Mouse (Mus musculus) gastrocnemius, adult 2 months (tissue): ENCODE measurements around the gene Baiap2. TPM values are rescaled to one million over a fixed set of nuclear protein-coding genes. Genes with fewer than 3 reads are reported as not detected.

Source experiments
- DNase-seq: peaks from one replicate; pipeline ENCODE4 v3.0.0; 2022
- H3K27ac ChIP-seq: fragments of 200-600 bp; 2 replicates; pipeline ENCODE4 v1.8.1; 2022; ENCODE audit warnings: mild to moderate bottlenecking
- H3K4me3 ChIP-seq: fragments of 200-600 bp; 2 replicates; pipeline ENCODE4 v1.8.1; 2022; ENCODE audit warnings: mild to moderate bottlenecking, moderate library complexity
- CTCF ChIP-seq: fragments of 200-600 bp; IDR thresholded peaks from 2 replicates; pipeline ENCODE4 v1.8.1; 2022; ENCODE audit warnings: antibody characterized with exemption, mild to moderate bottlenecking, moderate library complexity
- intact Hi-C: fragments of 180-260 bp; cut with DNase I; formaldehyde crosslinking; loops from one replicate; pipeline ENCODE4 v1.15.1; 2025
- total RNA-seq, 2 experiments: library from RNA; stranded (reverse); gene quantifications; 2 replicates each; pipeline ENCODE4 v1.2.3; 2021

Gene Baiap2
- total RNA-seq, 2 experiments from 2014 or later: 1.5 to 2.0 TPM

DNA sequence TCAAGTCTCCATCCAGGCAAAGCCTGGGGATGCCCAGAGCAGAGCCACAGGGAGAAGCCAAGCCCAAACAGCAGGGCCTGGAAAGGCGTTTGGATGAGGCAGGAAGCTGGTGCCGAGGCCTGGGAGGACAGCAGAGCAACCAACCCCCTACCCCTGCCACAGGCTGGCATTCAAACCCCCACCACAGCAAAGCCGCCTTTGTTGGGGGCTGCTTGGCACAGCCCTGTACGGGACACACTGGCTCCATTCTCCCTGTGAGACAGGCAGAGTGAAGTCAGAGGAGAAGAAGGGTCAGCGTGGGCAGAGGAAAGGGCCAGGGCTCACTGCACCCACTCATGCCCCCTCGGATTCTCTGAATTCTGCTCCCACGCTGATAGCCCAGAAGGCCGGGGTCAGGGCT lies 74.4 kb downstream of the Baiap2 start:
- intact Hi-C loops: no loop called here
- peak overlapping the region; percentile 35 for H3K4me3 ChIP-seq
- TF ChIP-seq CTCF: no peak

DNA sequence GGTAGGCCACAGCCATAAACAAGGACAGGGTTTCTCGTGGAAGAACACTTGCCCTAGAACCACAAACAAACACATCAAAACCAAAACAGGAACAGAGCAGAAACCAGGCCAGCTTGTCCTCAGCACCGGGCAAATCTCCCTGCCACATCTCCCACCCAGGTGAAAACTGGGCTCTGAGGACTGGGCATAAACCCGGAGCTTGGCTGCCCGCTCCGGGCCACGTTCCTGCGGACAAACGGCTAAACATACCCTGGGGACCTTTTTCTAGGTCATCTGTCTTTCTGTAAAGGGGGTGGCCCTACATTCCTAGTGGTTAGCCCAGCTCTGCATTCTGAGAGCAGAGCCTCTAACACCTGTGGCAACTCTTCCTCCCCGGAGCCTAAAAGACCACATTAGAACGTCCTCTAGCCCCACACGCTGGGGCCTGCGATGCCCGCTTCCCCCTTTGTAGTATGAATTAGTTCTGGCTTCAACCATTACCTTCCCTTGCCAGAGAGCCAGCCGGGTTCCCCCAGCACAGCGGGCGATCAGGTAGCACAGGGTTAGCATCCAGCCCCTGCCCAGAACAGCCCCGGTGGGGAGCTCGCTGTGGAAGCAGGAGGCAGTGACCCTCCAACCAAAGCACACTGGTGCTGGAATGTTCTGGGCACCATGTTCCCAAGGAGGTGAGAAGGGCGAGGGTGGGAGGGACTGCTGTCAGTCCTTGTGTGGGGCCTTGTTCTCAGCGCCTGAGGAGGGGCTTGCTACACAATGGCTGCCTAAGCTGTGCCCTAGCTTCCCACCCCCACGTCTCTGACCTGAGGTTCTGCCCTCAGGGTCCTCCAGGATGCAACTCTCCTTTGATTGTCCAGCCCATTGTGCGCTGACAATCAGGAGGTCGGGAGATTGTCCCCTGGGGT lies 77.2 kb downstream of the Baiap2 start:
- peak overlapping the region; percentile 7 for H3K4me3 ChIP-seq
- intact Hi-C loops: no loop called here
- no peak for TF ChIP-seq CTCF
- DNase-seq: no peak
- H3K27ac ChIP-seq: peak overlapping the region; percentile 49

More for the DNA sequence above, 74.4 kb downstream of the Baiap2 start:
- peak overlapping the region; percentile 38; the same call in 1 of the 2 replicates for H3K27ac ChIP-seq
- no peak for DNase-seq

DNA sequence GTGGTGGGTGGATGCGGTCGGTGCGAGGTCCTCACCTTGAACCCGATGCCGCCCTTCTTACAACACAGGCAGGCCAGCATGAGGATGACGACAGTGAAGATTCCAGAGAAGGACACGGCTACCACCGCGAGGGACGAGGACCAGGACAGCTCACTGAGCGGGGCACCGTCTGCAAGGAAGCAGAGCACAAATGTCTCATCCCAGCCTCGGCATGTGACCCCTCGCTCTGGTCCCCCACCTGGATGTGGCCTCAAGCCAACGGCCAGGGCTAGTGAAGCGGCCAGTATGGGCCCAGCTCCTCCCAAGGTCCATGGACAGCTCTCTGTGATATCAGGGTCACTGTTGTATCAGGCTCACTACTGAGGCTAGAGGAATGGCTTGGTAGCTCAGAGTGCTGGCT lies 78.8 kb downstream of the Baiap2 start:
- no peak overlapping the region for H3K4me3 ChIP-seq
- DNase-seq: no peak
- no peak for TF ChIP-seq CTCF
- intact Hi-C loops: no loop called here
- no peak overlapping the region; the same call in 1 of the 2 replicates for H3K27ac ChIP-seq

DNA sequence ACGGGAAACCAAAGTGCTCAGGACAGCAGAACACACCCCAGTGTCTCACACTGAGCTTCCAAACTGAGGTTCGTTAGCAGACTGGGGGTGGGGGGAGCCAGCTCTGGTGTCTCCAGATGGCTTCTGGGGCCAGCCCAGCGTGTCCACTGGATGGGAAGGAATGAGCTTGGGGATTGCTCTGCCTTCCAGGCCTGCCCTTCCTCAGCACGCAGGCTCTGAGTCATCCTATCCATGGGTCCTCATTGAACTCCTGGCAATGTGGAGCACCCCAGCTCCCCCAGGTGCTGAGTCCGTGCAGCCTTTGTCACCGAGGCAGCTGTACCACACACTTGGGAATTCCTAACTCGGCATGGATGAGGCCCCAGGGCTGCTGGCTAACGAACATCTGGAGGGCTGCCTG lies 79.7 kb downstream of the Baiap2 start:
- TF ChIP-seq CTCF: no peak
- H3K27ac ChIP-seq: no peak overlapping the region
- H3K4me3 ChIP-seq: no peak overlapping the region
- no peak for DNase-seq
- intact Hi-C loops: no loop called here

DNA sequence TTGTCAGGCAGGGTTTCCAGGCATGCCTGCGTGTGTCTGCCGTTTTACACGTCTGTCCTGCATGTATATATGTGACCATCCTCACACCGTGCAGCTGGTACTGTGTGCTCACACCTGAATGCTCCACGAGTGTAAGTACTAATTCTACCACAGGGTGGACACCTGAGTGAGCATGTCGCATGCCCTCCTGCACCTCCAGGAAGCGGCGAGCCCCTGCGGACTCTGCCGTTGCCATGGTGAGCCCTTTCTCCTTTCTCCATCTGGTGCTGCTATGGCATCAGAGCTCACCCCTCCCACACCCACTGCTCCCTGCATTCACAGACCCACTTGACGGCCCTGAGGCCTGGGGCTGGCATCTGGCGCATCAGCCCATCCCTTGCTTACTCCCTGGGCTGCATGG lies 80.3 kb downstream of the Baiap2 start:
- no peak for DNase-seq
- no peak for TF ChIP-seq CTCF
- intact Hi-C loops: no loop called here
- Histone ChIP-seq H3K27ac (no peak overlapping the region), H3K4me3 (no peak overlapping the region)

DNA sequence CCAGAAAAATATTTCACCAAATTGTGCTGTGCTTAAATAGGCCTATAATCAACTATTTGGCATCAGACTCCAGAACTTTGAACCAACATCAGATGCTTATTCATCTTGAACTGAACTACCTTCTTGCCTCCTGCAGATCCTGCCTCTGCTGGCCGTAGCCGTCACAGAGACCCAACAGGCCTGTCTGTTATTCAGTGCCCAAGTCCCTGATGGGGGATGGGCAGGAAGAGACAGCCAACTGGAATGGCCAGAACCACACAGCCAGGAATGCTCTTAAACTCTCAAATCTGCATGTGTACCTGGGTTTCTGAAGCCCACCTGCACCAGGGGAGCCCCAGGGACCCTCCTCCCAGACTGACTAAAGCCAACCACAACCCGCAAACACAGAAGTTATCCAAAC lies 84.4 kb downstream of the Baiap2 start:
- Histone ChIP-seq H3K27ac (no peak overlapping the region), H3K4me3 (no peak overlapping the region)
- DNase-seq: no peak
- TF ChIP-seq CTCF: no peak
- intact Hi-C loops: no loop called here

DNA sequence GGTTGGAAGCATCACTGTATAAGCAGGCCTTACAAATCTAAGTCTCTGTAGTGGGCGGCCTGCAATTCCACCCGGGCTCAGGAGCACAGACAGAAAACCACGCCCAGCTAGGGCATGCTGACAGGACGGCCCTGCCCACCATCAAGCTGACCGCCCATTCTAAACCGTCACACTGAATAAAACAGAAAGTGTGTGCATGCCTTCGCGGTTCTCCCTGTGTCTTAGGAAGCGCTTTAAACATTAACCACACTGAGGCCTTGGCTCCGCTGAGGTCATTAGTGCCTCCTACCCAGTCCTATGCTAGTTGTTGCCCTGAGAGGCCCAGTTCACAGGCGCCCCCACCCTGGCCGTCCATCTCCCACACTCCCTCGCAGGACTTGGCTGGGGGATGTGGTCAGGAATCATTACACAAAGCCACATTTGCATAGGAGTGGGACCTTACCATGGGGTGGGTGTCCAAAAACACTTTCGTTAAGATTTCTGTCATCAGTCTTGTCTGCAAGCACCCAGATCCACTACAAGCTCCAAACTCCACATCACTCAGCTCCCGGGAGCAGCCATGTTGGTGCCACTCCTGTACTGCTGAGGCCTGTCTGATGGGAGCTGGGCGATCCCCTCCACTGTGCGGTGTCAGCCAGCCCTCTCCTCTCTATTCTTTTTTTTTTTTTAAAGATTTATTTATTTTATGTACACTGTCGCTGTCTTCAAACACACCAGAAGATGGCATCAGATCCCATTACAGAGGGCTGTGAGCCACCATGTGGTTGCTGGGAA lies 85.9 kb downstream of the Baiap2 start:
- Histone ChIP-seq H3K4me3 (no peak overlapping the region), H3K27ac (no peak overlapping the region)
- no peak for TF ChIP-seq CTCF
- intact Hi-C loops: loop anchor here (1.0 kb wide), 1 partner anchor 73 kb away; no protein-coding TSS in a partner anchor
- DNase-seq: no peak

DNA sequence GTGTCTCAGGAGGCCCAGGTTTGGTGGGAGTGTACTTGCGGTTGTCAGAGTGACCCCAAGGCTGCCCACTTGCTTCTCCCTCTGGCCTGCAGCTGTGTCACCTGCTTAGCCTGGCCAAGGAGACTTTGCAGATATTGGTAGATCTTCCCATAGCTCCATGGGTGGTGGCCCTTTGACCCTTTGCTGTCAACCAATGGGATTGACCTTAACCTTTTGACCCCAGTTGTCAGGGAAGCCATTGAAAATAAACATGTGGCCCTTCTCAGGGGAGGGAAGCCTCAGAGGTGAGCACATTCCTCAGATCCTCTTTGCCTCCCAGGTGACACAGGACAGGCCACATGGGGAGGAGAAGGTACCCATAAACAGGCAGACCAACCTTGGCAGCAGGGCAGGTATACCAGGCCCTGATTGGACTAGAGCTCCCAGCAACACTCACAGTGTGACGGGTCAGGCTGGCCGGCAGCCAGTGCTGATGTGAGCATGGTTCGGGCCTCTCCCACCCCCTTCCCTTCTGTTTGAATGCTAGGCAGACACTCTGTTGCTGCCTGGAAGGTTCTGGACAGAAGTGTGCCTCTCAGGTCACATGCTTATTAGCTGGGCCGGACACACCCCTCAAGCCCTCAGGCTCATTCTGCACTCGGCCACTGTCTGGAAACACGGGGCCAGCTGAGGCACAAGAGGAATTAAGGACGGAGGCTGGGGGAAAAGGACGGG lies 87.0 kb downstream of the Baiap2 start:
- no peak overlapping the region for H3K4me3 ChIP-seq
- no peak for DNase-seq
- intact Hi-C loops: loop anchor here (1.0 to 10.0 kb wide), 3 partner anchors 35 to 275 kb away; no protein-coding TSS in a partner anchor
- TF ChIP-seq CTCF: no peak
- no peak overlapping the region for H3K27ac ChIP-seq

DNA sequence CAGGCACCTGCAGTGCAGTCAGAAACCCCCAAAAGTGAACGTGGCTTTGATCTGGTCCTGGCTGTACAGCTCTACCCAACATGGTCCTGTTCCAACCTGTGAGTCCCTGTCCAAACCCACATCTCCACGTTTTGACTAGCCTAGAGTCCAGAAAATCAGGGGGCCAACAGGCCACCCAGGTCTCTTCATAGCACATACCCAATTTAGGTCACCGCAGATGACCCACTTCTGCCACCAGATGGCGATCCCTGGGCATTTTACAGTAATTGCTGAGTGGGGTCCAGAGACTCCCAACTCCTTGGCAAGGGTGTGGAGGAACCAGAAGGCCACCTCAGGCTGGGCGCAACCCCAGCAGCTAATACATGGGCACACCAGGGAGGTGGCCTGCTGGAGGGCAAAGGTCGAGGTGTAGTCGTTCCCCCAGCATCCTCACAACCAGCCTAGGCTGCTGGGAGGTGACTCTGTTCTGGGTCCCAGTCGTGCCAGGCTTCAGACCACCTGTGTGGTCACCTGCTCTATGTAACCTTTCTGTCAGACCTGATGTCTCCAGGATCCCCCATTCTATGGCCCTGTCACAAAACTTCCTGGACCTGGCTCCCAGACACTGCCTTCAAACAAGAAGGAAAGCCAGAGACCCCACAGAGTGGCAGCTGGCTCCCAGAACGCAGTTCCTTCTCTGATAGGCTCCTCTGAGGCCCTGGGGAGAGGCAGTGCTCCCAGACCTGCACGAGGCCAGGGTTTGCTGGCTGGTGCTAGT lies 87.8 kb downstream of the Baiap2 start:
- DNase-seq: peak; percentile 71
- intact Hi-C loops: loop anchor here (2.0 to 10.0 kb wide), 2 partner anchors 34 to 274 kb away; no protein-coding TSS in a partner anchor
- Histone ChIP-seq H3K4me3 (no peak overlapping the region), H3K27ac (no peak overlapping the region)
- TF ChIP-seq CTCF: peak; percentile 87

DNA sequence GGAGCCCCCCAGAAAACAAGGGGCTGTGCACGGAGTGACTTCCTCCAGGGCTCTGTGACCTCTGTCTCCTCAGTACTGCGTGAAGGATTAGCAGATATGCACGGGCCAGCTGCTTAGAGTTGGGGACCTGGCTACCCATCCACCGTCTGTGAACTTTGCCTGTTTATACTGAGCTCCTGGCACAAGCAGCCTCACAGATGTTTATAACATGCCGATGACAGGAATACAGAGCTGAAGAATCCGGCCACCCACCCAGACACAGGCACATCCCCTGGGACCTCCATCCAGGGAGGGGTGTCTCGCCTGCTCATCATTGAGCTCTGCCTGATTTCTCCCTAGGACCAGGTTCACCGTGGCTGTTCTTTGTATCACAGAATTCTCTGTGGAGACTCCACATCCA lies 89.5 kb downstream of the Baiap2 start:
- intact Hi-C loops: loop anchor here (10.0 kb wide), 1 partner anchor 273 kb away; no protein-coding TSS in a partner anchor
- Histone ChIP-seq H3K27ac (no peak overlapping the region), H3K4me3 (no peak overlapping the region)
- no peak for TF ChIP-seq CTCF
- DNase-seq: no peak

DNA sequence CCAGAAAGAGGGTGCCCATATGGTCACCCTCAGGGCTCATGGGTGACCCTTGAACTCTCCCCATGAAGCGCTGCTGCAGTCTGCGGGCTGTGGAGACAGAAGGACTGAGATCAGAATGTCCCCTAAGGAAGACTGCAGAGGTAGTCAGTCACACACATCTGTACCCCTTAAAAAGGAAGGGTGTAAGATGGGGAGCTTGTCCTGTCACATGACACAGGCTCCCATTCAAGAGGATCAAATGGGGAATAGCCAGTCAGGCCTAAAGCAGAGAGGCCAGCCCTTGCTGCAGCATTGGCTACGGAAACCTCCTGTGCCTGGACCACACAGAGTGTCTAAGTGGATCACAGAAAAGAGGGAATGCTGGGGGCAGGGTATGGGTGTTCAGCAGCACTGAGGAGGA lies 90.9 kb downstream of the Baiap2 start:
- intact Hi-C loops: loop anchor here (10.0 kb wide), 1 partner anchor 271 kb away; no protein-coding TSS in a partner anchor
- DNase-seq: no peak
- H3K27ac ChIP-seq: no peak overlapping the region
- no peak overlapping the region for H3K4me3 ChIP-seq
- no peak for TF ChIP-seq CTCF

DNA sequence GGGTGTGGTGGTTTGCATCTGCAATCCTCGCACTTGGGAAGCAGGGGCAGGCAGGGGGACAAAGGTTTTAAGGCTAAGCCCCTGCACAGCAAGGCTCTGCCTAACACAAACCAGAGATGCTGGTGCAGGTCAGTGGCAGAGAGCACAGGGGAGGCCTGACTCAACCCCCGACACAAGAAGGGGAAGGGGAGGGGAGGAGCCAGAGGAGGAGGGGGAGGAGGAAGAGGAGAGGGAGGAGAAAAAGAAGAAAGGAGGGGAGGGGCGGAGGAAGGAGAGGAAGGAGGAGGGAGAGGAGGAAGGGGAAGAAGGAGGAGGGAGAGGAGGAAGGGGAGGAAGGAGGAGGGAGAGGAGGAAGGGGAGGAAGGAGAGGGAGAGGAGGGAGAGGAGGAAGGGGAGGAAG lies 91.7 kb downstream of the Baiap2 start:
- intact Hi-C loops: loop anchor here (10.0 kb wide), 1 partner anchor 270 kb away; no protein-coding TSS in a partner anchor
- H3K27ac ChIP-seq: no peak overlapping the region
- no peak for TF ChIP-seq CTCF
- no peak overlapping the region for H3K4me3 ChIP-seq
- no peak for DNase-seq
